In genomic region chr4:151339421-151339820, GRCm38 (mm10) we compare ENCODE assay signal across 10 mouse cellular contexts.
DNase-seq lines count a peak whose midpoint lies in the region; ATAC-seq and TF ChIP-seq lines count a peak whose summit lies in the region.
"Had no signal": no experiment of that assay in that cellular context is flagged by ENCODE, and none has a peak within 500 bp of the region (broad histone marks: within the 10 kb centered on the region; RNA-seq: fewer than 3 reads in every experiment).

No protein-coding gene starts in this region.

- DNase-seq in cerebellum, adult 9-10 months, result peak; percentile 65
- no peak for DNase-seq in cerebellum, postnatal 10 days
- DNase-seq in lung, postnatal 0 days (ENCODE audit: low spot score), result peak; percentile 56
- DNase-seq in lung, adult 2 months, result no peak
- peak; percentile 79 to 80 for DNase-seq in adrenal gland, postnatal 36 days
- DNase-seq in spleen, postnatal 4 days (ENCODE audit: low spot score in 2 of 2), result no peak
- no peak for DNase-seq in midbrain, embryonic 14.5 days
- DNase-seq: lung, postnatal 4 days had no signal

- no peak for TF ChIP-seq POLR2A in lung, adult 2 months (IDR thresholded peaks at IDR 0.05; ENCODE audit: borderline replicate concordance, extremely low read depth, low read depth, low read length)
- no peak for TF ChIP-seq POLR2A in myocyte (IDR thresholded peaks at IDR 0.05; ENCODE audit: insufficient read length, low read depth)

- no peak for TF ChIP-seq CTCF in lung, postnatal 0 days (IDR thresholded peaks at IDR 0.05)
- TF ChIP-seq CTCF in lung, adult 2 months (IDR thresholded peaks at IDR 0.05; ENCODE audit: insufficient read depth, low read length), result no peak

- H3ac ChIP-seq in myocyte (ENCODE audit: control insufficient read depth, insufficient read length), result no peak overlapping the region

- no peak overlapping the region for H3K4me2 ChIP-seq in lung, postnatal 0 days (replicated peaks; ENCODE audit: low read depth, low read length)
- H3K4me2 ChIP-seq in myocyte (ENCODE audit: low read depth), result peak overlapping the region; percentile 59
- H3K4me2 ChIP-seq in midbrain, embryonic 14.5 days (ENCODE audit: low read length), result no peak overlapping the region
- H3K4me2 ChIP-seq: embryonic facial prominence, embryonic 13.5 days had no signal

- H3K36me3 ChIP-seq in lung, postnatal 0 days (ENCODE audit: insufficient read depth, low read length), result no peaks in the 10 kb centered on the region
- no peaks in the 10 kb centered on the region for H3K36me3 ChIP-seq in myocyte (ENCODE audit: control insufficient read depth, insufficient read depth)
- no peaks in the 10 kb centered on the region for H3K36me3 ChIP-seq in midbrain, embryonic 14.5 days (ENCODE audit: control insufficient read depth, insufficient read depth, low read length)
- H3K36me3 ChIP-seq: embryonic facial prominence, embryonic 13.5 days had no signal

- no peak overlapping the region for H3K4me3 ChIP-seq in lung, postnatal 0 days (ENCODE audit: low read depth, low read length)
- H3K4me3 ChIP-seq in lung, adult 2 months (replicated peaks; ENCODE audit: extremely low read depth, low read depth, low read length), result no peak overlapping the region
- H3K4me3 ChIP-seq in myocyte, result no peak overlapping the region
- no peak overlapping the region for H3K4me3 ChIP-seq in midbrain, embryonic 14.5 days (replicated peaks; ENCODE audit: low read depth, low read length)
- H3K4me3 ChIP-seq: embryonic facial prominence, embryonic 13.5 days had no signal

- no peak overlapping the region for H3K9ac ChIP-seq in lung, postnatal 0 days (replicated peaks; ENCODE audit: low read depth)
- no peak overlapping the region for H3K9ac ChIP-seq in midbrain, embryonic 14.5 days (replicated peaks; ENCODE audit: low read length)
- H3K9ac ChIP-seq: embryonic facial prominence, embryonic 13.5 days had no signal

- ATAC-seq in lung, postnatal 0 days, result peak; percentile 85
- no peak for ATAC-seq in midbrain, embryonic 14.5 days (ENCODE audit: low FRiP score, low TSS enrichment)

- no peak for TF ChIP-seq EP300 in lung, postnatal 0 days (IDR thresholded peaks at IDR 0.05)

- H3K4me1 ChIP-seq in lung, postnatal 0 days (ENCODE audit: insufficient read depth, low read depth, low read length), result no peaks in the 10 kb centered on the region
- no peaks in the 10 kb centered on the region for H3K4me1 ChIP-seq in lung, adult 2 months (ENCODE audit: control insufficient read depth, insufficient read depth, low read length)
- 0 out of 2 replicates have a peak, but pooled peaks cover 9% of the 10 kb centered on the region for H3K4me1 ChIP-seq in midbrain, embryonic 14.5 days (ENCODE audit: control insufficient read depth, insufficient read depth, low read length)

- H3K9me3 ChIP-seq in lung, postnatal 0 days (ENCODE audit: low read length), result no peaks in the 10 kb centered on the region
- no peaks in the 10 kb centered on the region for H3K9me3 ChIP-seq in midbrain, embryonic 14.5 days (ENCODE audit: control insufficient read depth, low read length)
- H3K9me3 ChIP-seq: embryonic facial prominence, embryonic 13.5 days had no signal

- H3K27ac ChIP-seq in lung, postnatal 0 days (ENCODE audit: low read length), result no peak overlapping the region
- no peak overlapping the region for H3K27ac ChIP-seq in midbrain, embryonic 14.5 days (replicated peaks; ENCODE audit: low read depth, low read length)
- H3K27ac ChIP-seq: embryonic facial prominence, embryonic 13.5 days had no signal

- WGBS in lung, postnatal 0 days, result 65% methylated on average over 7 of the region's 7 CpGs
- 63% methylated on average over 7 of the region's 7 CpGs for WGBS in lung, adult 2 months
- 80% methylated on average over 6 of the region's 7 CpGs for WGBS in midbrain, embryonic 14.5 days

- no peaks in the 10 kb centered on the region for H3K79me2 ChIP-seq in myocyte (ENCODE audit: control insufficient read depth, insufficient read depth)

- no peaks in the 10 kb centered on the region for H3K27me3 ChIP-seq in lung, postnatal 0 days (replicated peaks; ENCODE audit: insufficient read depth, low read length)
- no peaks in the 10 kb centered on the region for H3K27me3 ChIP-seq in myocyte (ENCODE audit: control insufficient read depth, insufficient read depth, insufficient read length)
- no peaks in the 10 kb centered on the region for H3K27me3 ChIP-seq in midbrain, embryonic 14.5 days (ENCODE audit: control insufficient read depth, insufficient read depth, low read length)
- H3K27me3 ChIP-seq: embryonic facial prominence, embryonic 13.5 days had no signal

TF ChIP-seq in myocyte, 11 proteins besides CTCF, POLR2A, EP300 and RAD21:
- peak in 1 of 3 experiments; percentile 27 for TF ChIP-seq MYOD1 (IDR thresholded peaks at IDR 0.05; ENCODE audit: control insufficient read depth in 1 of 3, insufficient read length in 2 of 3, low read depth in 2 of 3)
- no peak for TF ChIP-seq TCF3 (IDR thresholded peaks at IDR 0.05; ENCODE audit: insufficient read length, low read depth)
- peak; percentile 17 for TF ChIP-seq USF1 (IDR thresholded peaks at IDR 0.05; ENCODE audit: low read depth)

Comparison
In these comparisons a context has a peak if more than half of its experiments do, and no peak if none do; other contexts are left out.
1. DNase-seq: peak in cerebellum, adult 9-10 months (single experiment), lung, postnatal 0 days (single experiment) and adrenal gland, postnatal 36 days (2 of 2); none in cerebellum, postnatal 10 days (0 of 2), lung, adult 2 months (single experiment), spleen, postnatal 4 days (0 of 2) and midbrain, embryonic 14.5 days (single experiment).